In the genomic region with DNA sequence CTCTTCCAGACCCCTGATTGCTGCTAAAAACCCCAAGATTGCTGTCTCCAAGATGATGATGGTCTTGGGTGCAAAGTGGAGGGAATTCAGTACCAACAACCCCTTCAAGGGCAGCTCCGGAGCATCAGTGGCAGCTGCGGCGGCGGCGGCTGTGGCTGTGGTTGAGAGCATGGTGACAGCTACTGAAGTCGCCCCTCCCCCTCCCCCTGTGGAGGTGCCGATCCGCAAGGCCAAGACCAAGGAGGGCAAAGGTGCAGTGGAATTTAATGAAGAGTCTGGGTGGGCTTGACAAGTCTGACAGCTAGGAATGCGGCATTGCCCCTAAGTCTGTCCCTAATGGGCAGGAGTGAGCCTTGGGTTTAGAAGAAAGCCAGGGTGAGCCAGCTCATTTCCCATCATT, we compare ENCODE assay signal across 22 mouse cellular contexts. TPM values are rescaled to one million over a fixed set of nuclear protein-coding genes. Genes with fewer than 3 reads are reported as not detected.
"Had no signal": no experiment of that assay in that cellular context is flagged by ENCODE, and none has a peak within 500 bp of the region (broad histone marks: within the 10 kb centered on the region; RNA-seq: fewer than 3 reads in every experiment).

No protein-coding gene starts in this region.

- H3K27me3 ChIP-seq: intestine, embryonic 15.5 days; lung, embryonic 15.5 days; megakaryocyte, embryonic 14.5 days; midbrain, embryonic 12.5 days; midbrain, embryonic 15.5 days; neural tube, embryonic 12.5 days; neural tube, embryonic 15.5 days had no signal

- ATAC-seq: intestine, embryonic 15.5 days; midbrain, embryonic 15.5 days had no signal

- DNase-seq: kidney, adult 11 months; kidney, adult 9 months; kidney, postnatal 14 days; kidney, postnatal 4 days; left cerebral cortex, postnatal 4 days; lung, adult 18-20 months; lung, postnatal 10 days; lung, postnatal 36 days; retina, postnatal 1 day; right cerebral cortex, postnatal 25 days; spleen, adult 18-20 months; thymus, adult 18-20 months; thymus, postnatal 14 days had no signal

- H3K4me3 ChIP-seq: intestine, embryonic 15.5 days; lung, embryonic 15.5 days; megakaryocyte, embryonic 14.5 days; midbrain, embryonic 12.5 days; midbrain, embryonic 15.5 days; neural tube, embryonic 12.5 days; neural tube, embryonic 15.5 days had no signal

- H3K27ac ChIP-seq: intestine, embryonic 15.5 days; liver, embryonic 14.5 days; lung, embryonic 15.5 days; midbrain, embryonic 12.5 days; midbrain, embryonic 15.5 days; neural tube, embryonic 12.5 days; neural tube, embryonic 15.5 days had no signal

- H3K4me2 ChIP-seq: intestine, embryonic 15.5 days; lung, embryonic 15.5 days; midbrain, embryonic 12.5 days; midbrain, embryonic 15.5 days; neural tube, embryonic 12.5 days; neural tube, embryonic 15.5 days had no signal

- H3K9me3 ChIP-seq: intestine, embryonic 15.5 days; lung, embryonic 15.5 days; megakaryocyte, embryonic 14.5 days; midbrain, embryonic 12.5 days; midbrain, embryonic 15.5 days; neural tube, embryonic 12.5 days; neural tube, embryonic 15.5 days had no signal

- H3K9ac ChIP-seq: intestine, embryonic 15.5 days; liver, embryonic 14.5 days; lung, embryonic 15.5 days; midbrain, embryonic 12.5 days; midbrain, embryonic 15.5 days; neural tube, embryonic 12.5 days; neural tube, embryonic 15.5 days had no signal

RNA-seq across cellular contexts. Expression of gene Lpar5, which starts 33.7 kb away (rescaled TPM):
- total RNA-seq: liver, adult 2 months had no signal
